Mouse (Mus musculus): ENCODE data around the gene S100a2.

S100a2 gene

GRCm38 (mm10) chr3:90615911-90616310, 25.9 kb downstream of the S100a2 start:
- no peak for DNase-seq (ENCODE audit: low spot score)

- DNase-seq (ENCODE audit: low spot score) = no peak
These were observed 27.5 kb downstream of the S100a2 start for GRCm38 (mm10) chr3:90617586-90617985.

- DNase-seq (ENCODE audit: low spot score) = no peak
These were observed 31.5 kb downstream of the S100a2 start for GRCm38 (mm10) chr3:90621552-90621951.

GRCm38 (mm10) chr3:90623435-90624071, 33.5 kb downstream of the S100a2 start:
- no peak for DNase-seq (ENCODE audit: low spot score)

GRCm38 (mm10) chr3:90625496-90625895, 35.4 kb downstream of the S100a2 start:
- DNase-seq (ENCODE audit: low spot score) = no peak

- no peak for DNase-seq (ENCODE audit: low spot score)
These were observed 36.4 kb downstream of the S100a2 start for GRCm38 (mm10) chr3:90626266-90627021.

- DNase-seq (ENCODE audit: low spot score) = no peak
These were observed 37.3 kb downstream of the S100a2 start for GRCm38 (mm10) chr3:90627366-90627765.

GRCm38 (mm10) chr3:90627807-90628206, 37.8 kb downstream of the S100a2 start:
- DNase-seq (ENCODE audit: low spot score) = no peak

GRCm38 (mm10) chr3:90629298-90629697, 39.3 kb downstream of the S100a2 start:
- DNase-seq (ENCODE audit: low spot score) = no peak

- DNase-seq (ENCODE audit: low spot score) = no peak
These were observed 41.9 kb downstream of the S100a2 start for GRCm38 (mm10) chr3:90631984-90632383.

GRCm38 (mm10) chr3:90638511-90639275, 48.6 kb downstream of the S100a2 start:
- no peak for DNase-seq (ENCODE audit: low spot score)

GRCm38 (mm10) chr3:90639511-90640154, 49.6 kb downstream of the S100a2 start:
- DNase-seq (ENCODE audit: low spot score) = no peak

- DNase-seq (ENCODE audit: low spot score) = no peak
These were observed 50.9 kb downstream of the S100a2 start for GRCm38 (mm10) chr3:90640981-90641380.
